Mouse (Mus musculus) midbrain, embryonic 10.5 days (tissue): ENCODE data around the gene Cst12. TPM values are rescaled to one million over a fixed set of nuclear protein-coding genes. Genes with fewer than 3 reads are reported as not detected.

Source experiments
- DNase-seq: peaks from one replicate; pipeline ENCODE4 v3.0.0-alpha.2; 2017; ENCODE audit warnings: low spot score
- H3K27ac ChIP-seq: fragments of 300-500 bp; sonication (generic); replicated peaks from 2 replicates; pipeline ENCODE4 v1.5.1; 2016; ENCODE audit warnings: mild to moderate bottlenecking
- H3K27me3 ChIP-seq: fragments of 300-500 bp; sonication (generic); 2 replicates; pipeline ENCODE4 v1.6.1; 2016; ENCODE audit warnings: low read depth, mild to moderate bottlenecking; ENCODE audit not compliant: poor library complexity, severe bottlenecking
- H3K36me3 ChIP-seq: fragments of 300-500 bp; sonication (generic); 2 replicates; pipeline ENCODE4 v1.6.1; 2016; ENCODE audit warnings: mild to moderate bottlenecking, moderate library complexity
- H3K4me1 ChIP-seq: fragments of 300-500 bp; sonication (generic); 2 replicates; pipeline ENCODE4 v1.6.1; 2016
- H3K4me3 ChIP-seq: fragments of 300-500 bp; sonication (generic); 2 replicates; pipeline ENCODE4 v1.5.1; 2016; ENCODE audit warnings: mild to moderate bottlenecking, moderate library complexity
- H3K9me3 ChIP-seq: fragments of 300-500 bp; sonication (generic); replicated peaks from 2 replicates; pipeline ENCODE4 v1.6.1; 2016; ENCODE audit warnings: mild to moderate bottlenecking
- whole genome bisulfite sequencing: fragments of 180-500 bp; shearing (Covaris S2); methylation state at CpG from one replicate; pipeline ENCODE4 v1.1.7; 2016; 5-methylcytosine and 5-hydroxymethylcytosine counted together
- polyA plus RNA-seq: library from polyadenylated mRNA; unstranded; fragments of >200 nt; fragmentation: Nextera tagmentation; extraction: Ambion mirVana; gene quantifications from 2 replicates; pipeline ENCODE4 v1.2.1, GENCODE M21; 2016

The Cst12 gene
- polyA plus RNA-seq, 1 experiment from 2014 or later: not detected

- no peak for DNase-seq
- H3K27me3 ChIP-seq: no peaks in the 10 kb centered on the region
These were observed 30.7 kb downstream of the Cst12 start, which contains the start of gene Cst13 for GRCm38 (mm10) chr2:148819909-148820308. Gene Cst13 (plus strand): TSS chr2:148820081.

GRCm38 (mm10) chr2:148825986-148826385, 36.8 kb downstream of the Cst12 start:
- H3K27ac ChIP-seq: no peak overlapping the region
- H3K4me3 ChIP-seq: no peak overlapping the region
- no peaks in the 10 kb centered on the region for H3K36me3 ChIP-seq
- no peaks in the 10 kb centered on the region for H3K4me1 ChIP-seq
- WGBS: 82% methylated on average over 1 of the region's 1 CpGs
- no peaks in the 10 kb centered on the region for H3K27me3 ChIP-seq
- no peak for DNase-seq
- no peaks in the 10 kb centered on the region for H3K9me3 ChIP-seq

More at GRCm38 (mm10) chr2:148819909-148820308, 30.7 kb downstream of the Cst12 start, which contains the start of gene Cst13:
- Histone ChIP-seq H3K4me3 (no peak within 1 kb of the TSS), H3K9me3 (no peaks in the 10 kb centered on the region), H3K36me3 (no peaks in the 10 kb centered on the region), H3K27ac (no peak within 1 kb of the TSS), H3K4me1 (no peaks in the 10 kb centered on the region)

- H3K36me3 ChIP-seq: no peaks in the 10 kb centered on the region
- H3K4me1 ChIP-seq: no peaks in the 10 kb centered on the region
- no peak within 1 kb of the TSS for H3K4me3 ChIP-seq
- H3K27me3 ChIP-seq: no peaks in the 10 kb centered on the region
- no peaks in the 10 kb centered on the region for H3K9me3 ChIP-seq
- no peak within 1 kb of the TSS for H3K27ac ChIP-seq
- no peak for DNase-seq
- WGBS: 79% methylated on average over 4 of the region's 4 CpGs
These were observed 45.8 kb downstream of the Cst12 start, which contains the start of gene Cst9 for GRCm38 (mm10) chr2:148834912-148835311. Gene Cst9 (plus strand): TSS chr2:148835147.

GRCm38 (mm10) chr2:148838075-148838777, 49.1 kb downstream of the Cst12 start:
- 85% methylated on average over 5 of the region's 5 CpGs for WGBS
- H3K9me3 ChIP-seq: no peaks in the 10 kb centered on the region
- H3K36me3 ChIP-seq: no peaks in the 10 kb centered on the region
- no peaks in the 10 kb centered on the region for H3K4me1 ChIP-seq
- H3K27ac ChIP-seq: no peak overlapping the region
- H3K27me3 ChIP-seq: no peaks in the 10 kb centered on the region
- no peak for DNase-seq
- H3K4me3 ChIP-seq: no peak overlapping the region

- WGBS: 84% methylated on average over 2 of the region's 2 CpGs
- no peak for DNase-seq
These were observed 50.1 kb downstream of the Cst12 start for GRCm38 (mm10) chr2:148839224-148839623.

More at GRCm38 (mm10) chr2:148839224-148839623, 50.1 kb downstream of the Cst12 start:
- Histone ChIP-seq H3K9me3 (no peaks in the 10 kb centered on the region), H3K27ac (no peak overlapping the region), H3K36me3 (no peaks in the 10 kb centered on the region), H3K27me3 (no peaks in the 10 kb centered on the region), H3K4me1 (no peaks in the 10 kb centered on the region), H3K4me3 (no peak overlapping the region)

Other genes starting within 250 kb of the Cst12 start
- gene Nxt1, start 116.8 kb upstream of the Cst12 start, polyA plus RNA-seq: 131 and 152 TPM in 2 replicates
- gene Gzf1, start 108.3 kb upstream of the Cst12 start, polyA plus RNA-seq: 27.2 and 30.1 TPM in 2 replicates
- 7.5 and 13.6 TPM in 2 replicates for gene Napb, start 56.9 kb upstream of the Cst12 start, polyA plus RNA-seq
- not detected in 2 replicates for gene Cstl1, start 39.0 kb upstream of the Cst12 start, polyA plus RNA-seq
- not detected in 2 replicates for gene Cst11, start 17.9 kb upstream of the Cst12 start, polyA plus RNA-seq
- not detected in 2 replicates for gene 8030411F24Rik, start 7.4 kb upstream of the Cst12 start, polyA plus RNA-seq
- gene Cst8, start 9.4 kb downstream of the Cst12 start, polyA plus RNA-seq: not detected in 2 replicates
- not detected in 2 replicates for gene Cst13, start 30.7 kb downstream of the Cst12 start, polyA plus RNA-seq
- gene Cst9, start 45.8 kb downstream of the Cst12 start, polyA plus RNA-seq: not detected in 2 replicates
- not detected in 2 replicates for gene 9230104L09Rik, start 75.7 kb downstream of the Cst12 start, polyA plus RNA-seq
- gene Cst3, start 86.3 kb downstream of the Cst12 start, polyA plus RNA-seq: 291 and 331 TPM in 2 replicates
- not detected in 2 replicates for gene Gm1330, start 213.9 kb downstream of the Cst12 start, polyA plus RNA-seq
- not detected in 2 replicates for gene Gm10750, start 227.9 kb downstream of the Cst12 start, polyA plus RNA-seq